Mouse (Mus musculus) large intestine, adult 2 months (tissue): ENCODE data around the gene Ank2. TPM values are rescaled to one million over a fixed set of nuclear protein-coding genes. Genes with fewer than 3 reads are reported as not detected.
"Not testable (repeated sequence)": the region's sequence is repeated elsewhere in the genome, so short reads cannot be mapped to it uniquely, and the experiment has no call there.

Source experiments
- DNase-seq: peaks from one replicate; pipeline ENCODE4 v3.0.0-alpha.2; 2012; ENCODE audit warnings: low read depth, low spot score
- WGBS: fragments of 180-500 bp; shearing (Covaris S2); methylation state at CpG from one replicate; pipeline ENCODE4 v1.1.7; 2018; 5-methylcytosine and 5-hydroxymethylcytosine counted together
- polyA plus RNA-seq: library from polyadenylated mRNA; depleted of rRNA; stranded (reverse); fragments of >200 nt; gene quantifications from 2 replicates; pipeline ENCODE4 v1.2.3, GENCODE M21; 2012

Ank2 gene
- polyA plus RNA-seq, 1 experiment, result 2.9 TPM

GRCm38 (mm10) chr3:127487302-127487701, 11.8 kb downstream of the Ank2 start:
- no peak for DNase-seq

GRCm38 (mm10) chr3:127485174-127485573, 14.0 kb downstream of the Ank2 start:
- 77% methylated on average over 10 of the region's 10 CpGs for WGBS
- no peak for DNase-seq

More at GRCm38 (mm10) chr3:127487302-127487701, 11.8 kb downstream of the Ank2 start:
- WGBS, result 74% methylated on average over 7 of the region's 7 CpGs

GRCm38 (mm10) chr3:127481658-127482057, 17.5 kb downstream of the Ank2 start:
- WGBS, result 59% methylated on average over 6 of the region's 6 CpGs
- no peak for DNase-seq

GRCm38 (mm10) chr3:127480369-127480768, 18.8 kb downstream of the Ank2 start:
- WGBS, result 33% methylated on average over 5 of the region's 5 CpGs
- not testable (repeated sequence) for DNase-seq

GRCm38 (mm10) chr3:127474115-127474514, 25.0 kb downstream of the Ank2 start:
- WGBS, result 61% methylated on average over 6 of the region's 6 CpGs
- DNase-seq, result no peak

- no peak for DNase-seq
- 71% methylated on average over 4 of the region's 4 CpGs for WGBS
Observed at GRCm38 (mm10) chr3:127469164-127469752, 29.9 kb downstream of the Ank2 start.

- WGBS, result 71% methylated on average over 8 of the region's 8 CpGs
- DNase-seq, result no peak
Observed at GRCm38 (mm10) chr3:127468569-127468968, 30.6 kb downstream of the Ank2 start.

- WGBS, result 76% methylated on average over 14 of the region's 14 CpGs
- DNase-seq, result no peak
Observed at GRCm38 (mm10) chr3:127463816-127464480, 35.2 kb downstream of the Ank2 start.

- DNase-seq, result no peak
- 61% methylated on average over 9 of the region's 9 CpGs for WGBS
Observed at GRCm38 (mm10) chr3:127463165-127463564, 36.0 kb downstream of the Ank2 start.

- no peak for DNase-seq
- WGBS, result 79% methylated on average over 6 of the region's 6 CpGs
Observed at GRCm38 (mm10) chr3:127462413-127462812, 36.7 kb downstream of the Ank2 start.

- WGBS, result 57% methylated on average over 11 of the region's 11 CpGs
- DNase-seq, result no peak
Observed at GRCm38 (mm10) chr3:127460891-127461437, 38.2 kb downstream of the Ank2 start.

GRCm38 (mm10) chr3:127459858-127460257, 39.3 kb downstream of the Ank2 start:
- 62% methylated on average over 3 of the region's 3 CpGs for WGBS

GRCm38 (mm10) chr3:127458925-127459324, 40.2 kb downstream of the Ank2 start:
- DNase-seq, result peak; percentile 7
- 15% methylated on average over 11 of the region's 11 CpGs for whole genome bisulfite sequencing

More at GRCm38 (mm10) chr3:127459858-127460257, 39.3 kb downstream of the Ank2 start:
- no peak for DNase-seq

- 23% methylated on average over 6 of the region's 6 CpGs for WGBS
- DNase-seq, result no peak
Observed at GRCm38 (mm10) chr3:127458420-127458798, 40.7 kb downstream of the Ank2 start.

- DNase-seq, result no peak
- WGBS, result 40% methylated on average over 5 of the region's 5 CpGs
Observed at GRCm38 (mm10) chr3:127457761-127458419, 41.3 kb downstream of the Ank2 start.

- DNase-seq, result no peak
- 80% methylated on average over 4 of the region's 4 CpGs for WGBS
Observed at GRCm38 (mm10) chr3:127453738-127454137, 45.4 kb downstream of the Ank2 start.

- WGBS, result 57% methylated on average over 6 of the region's 6 CpGs
- no peak for DNase-seq
Observed at GRCm38 (mm10) chr3:127453254-127453653, 45.9 kb downstream of the Ank2 start.

- WGBS, result 70% methylated on average over 13 of the region's 13 CpGs
- DNase-seq, result no peak
Observed at GRCm38 (mm10) chr3:127452233-127452632, 46.9 kb downstream of the Ank2 start.

GRCm38 (mm10) chr3:127451741-127452140, 47.4 kb downstream of the Ank2 start:
- no peak for DNase-seq
- 42% methylated on average over 9 of the region's 9 CpGs for WGBS

- 9% methylated on average over 3 of the region's 3 CpGs for WGBS
- DNase-seq, result no peak
Observed at GRCm38 (mm10) chr3:127451070-127451469, 48.1 kb downstream of the Ank2 start.

- 40% methylated on average over 5 of the region's 5 CpGs for WGBS
- no peak for DNase-seq
Observed at GRCm38 (mm10) chr3:127446173-127446572, 53.0 kb downstream of the Ank2 start.
